Mouse (Mus musculus) stomach, postnatal 0 days (tissue): ENCODE data around the gene Pappa.

Experiments
- CTCF ChIP-seq: IDR thresholded peaks from 2 replicates; pipeline ENCODE4 v1.5.1; 2016; ENCODE audit warnings: antibody characterized with exemption, low read depth, mild to moderate bottlenecking, moderate library complexity
- EP300 ChIP-seq: optimal IDR thresholded peaks from 2 replicates; pipeline ENCODE3; 2016; ENCODE audit warnings: antibody characterized with exemption

DNA sequence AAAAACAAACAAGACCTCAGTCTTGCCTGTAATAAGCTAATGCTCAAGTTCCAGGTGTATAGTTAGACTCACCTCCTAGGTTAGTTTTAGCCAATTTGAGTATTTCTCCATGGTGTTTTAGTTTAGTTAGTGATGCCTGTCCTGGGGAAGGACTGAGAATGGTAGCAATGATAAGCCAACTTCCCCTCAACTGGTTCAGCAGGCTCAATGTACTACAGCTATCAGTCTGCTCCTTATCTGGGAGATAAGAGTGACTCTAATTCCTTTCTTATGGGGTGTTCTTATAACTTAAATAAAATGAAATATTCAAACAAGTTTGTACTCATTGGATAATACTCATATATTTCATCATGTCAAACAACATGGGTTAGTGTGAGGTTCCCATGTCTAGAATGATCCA is 156.9 kb downstream of the Pappa start:
- no peak for TF ChIP-seq CTCF
- TF ChIP-seq EP300: no peak
